Mouse (Mus musculus) left cerebral cortex, adult 18-20 months (tissue): ENCODE measurements at regions not wholly inside any gene's neighbourhood (a gene's known extent, or its start where the extent isn't known, plus 50 kb on each side); places are given as distances from the start of the nearest gene placed in this dataset.

Experiments used
- DNase-seq, 2 experiments: peaks; one replicate each; pipeline ENCODE4 v3.0.0; 2021 to 2022; ENCODE audit warnings: low spot score in 2 of 2, mixed read lengths in 1 of 2

- DNase-seq: no peak
These were observed 545.6 kb downstream of the Tfap2b start for GRCm38 (mm10) chr1:19754346-19754745.

DNA sequence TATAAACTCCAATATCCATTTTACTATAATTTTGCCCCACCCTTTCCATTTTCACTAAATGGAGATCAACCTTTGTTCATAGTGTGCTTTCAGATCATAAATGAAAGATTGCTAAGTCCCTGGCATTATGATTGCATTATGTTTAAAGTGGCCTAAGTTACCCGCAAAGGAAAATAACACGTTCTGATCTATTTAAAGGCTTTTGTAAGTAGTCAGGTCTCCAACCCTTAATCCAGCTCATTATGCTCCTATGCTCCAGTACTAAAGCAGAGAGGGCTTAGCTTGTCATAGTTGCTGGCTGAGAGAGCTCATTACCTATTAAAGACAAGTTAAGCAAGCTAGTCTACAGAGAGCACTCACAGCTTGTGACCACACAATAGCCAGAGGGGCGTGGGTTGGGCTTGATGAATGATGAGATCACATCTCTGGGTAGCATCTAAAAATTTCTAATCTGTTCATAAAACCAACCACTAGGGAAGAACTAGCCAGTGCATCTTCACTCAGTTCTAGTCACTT is 549.3 kb downstream of the Tfap2b start:
- no peak for DNase-seq

- no peak for DNase-seq
These were observed 558.2 kb downstream of the Tfap2b start for GRCm38 (mm10) chr1:19766879-19767278.

- no peak for DNase-seq
These were observed 563.6 kb downstream of the Tfap2b start for GRCm38 (mm10) chr1:19772266-19772665.

- no peak for DNase-seq
These were observed 565.8 kb downstream of the Tfap2b start for GRCm38 (mm10) chr1:19774502-19774901.

- DNase-seq: no peak
These were observed 568.8 kb downstream of the Tfap2b start for GRCm38 (mm10) chr1:19777542-19777941.

GRCm38 (mm10) chr1:19786971-19787370 is 578.3 kb downstream of the Tfap2b start:
- no peak for DNase-seq

- no peak for DNase-seq
These were observed 585.4 kb downstream of the Tfap2b start for GRCm38 (mm10) chr1:19794124-19794523.

- no peak for DNase-seq
These were observed 617.2 kb downstream of the Tfap2b start for GRCm38 (mm10) chr1:19825887-19826286.

DNA sequence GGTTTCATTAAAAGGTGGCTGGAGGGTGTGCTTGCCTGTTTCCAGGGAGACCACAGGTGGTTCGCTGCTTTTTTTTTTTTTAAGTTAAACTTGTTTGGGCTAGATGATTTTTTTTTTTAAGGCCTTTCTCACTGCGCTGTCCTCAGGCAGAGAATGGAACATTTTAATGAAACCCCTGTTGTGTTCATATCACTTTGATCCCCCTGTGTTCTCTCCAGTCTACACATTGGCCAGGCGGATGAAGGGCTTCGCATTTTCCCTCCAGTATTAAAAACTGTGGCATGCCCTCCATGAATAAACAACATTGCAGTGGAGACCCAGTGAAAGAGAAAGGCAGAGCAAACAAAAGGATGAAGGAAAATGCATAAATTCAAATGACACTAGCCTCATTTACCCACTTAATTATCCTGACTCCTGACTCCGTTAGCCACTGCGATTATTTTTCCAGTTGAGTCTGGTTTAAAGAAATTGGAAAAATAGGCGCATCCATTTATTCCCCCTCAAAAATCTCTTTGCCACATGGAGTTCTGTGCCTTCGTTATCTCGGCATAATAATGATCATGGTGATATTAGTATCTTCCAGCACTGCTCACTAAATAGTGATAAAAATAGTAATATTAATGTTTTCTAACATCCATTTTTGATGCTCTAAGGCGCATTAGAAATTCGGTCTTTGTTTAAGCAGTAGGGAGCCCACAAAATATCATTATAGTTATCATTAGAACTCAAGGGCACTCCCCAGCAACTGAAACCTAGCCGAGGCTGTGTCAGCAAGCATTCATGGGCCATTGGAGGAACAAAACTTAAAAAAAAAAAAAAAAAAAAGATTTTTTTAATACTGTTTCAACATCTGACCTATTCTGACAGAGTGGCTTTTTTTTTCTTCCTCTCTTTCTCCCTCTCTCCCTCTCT is 618.0 kb downstream of the Tfap2b start:
- DNase-seq: no peak

DNA sequence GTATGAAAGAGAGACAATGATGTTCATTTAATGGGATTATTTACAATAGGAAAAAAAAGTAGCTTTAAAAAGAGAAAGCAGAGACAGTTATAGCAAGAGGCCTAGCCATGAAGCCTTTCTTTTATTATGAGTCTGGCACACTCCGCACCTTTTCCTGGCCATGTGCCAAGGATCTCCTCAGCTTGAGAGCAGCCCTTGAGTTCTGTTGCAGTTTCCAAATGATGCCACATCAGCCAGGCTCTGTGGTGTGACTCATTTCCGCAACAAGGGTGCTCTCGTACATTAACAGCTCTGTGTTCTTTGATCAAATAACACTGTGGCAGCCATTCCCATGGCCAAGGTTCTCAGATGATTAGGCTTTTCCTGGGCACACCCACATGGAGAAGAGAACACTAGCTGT is 641.2 kb downstream of the Tfap2b start:
- peak; percentile 4 for DNase-seq

DNA sequence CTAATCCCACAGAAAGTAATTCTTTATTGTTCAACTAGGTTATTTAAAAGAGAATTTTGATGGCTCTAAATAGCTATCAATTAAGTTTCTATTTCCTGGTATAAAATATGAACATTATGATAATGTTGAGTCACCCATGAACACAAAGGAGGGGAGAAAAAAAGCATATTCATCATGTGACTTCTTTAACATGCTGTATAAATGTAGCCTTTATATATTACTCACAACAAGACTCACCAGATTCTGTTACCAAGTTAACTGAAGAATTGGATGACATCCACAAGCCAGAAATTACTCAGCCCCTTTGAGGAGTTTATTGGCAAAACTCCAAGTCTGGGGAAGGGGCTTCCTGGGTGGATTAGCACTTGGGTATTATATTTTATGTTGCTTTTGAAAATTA is 648.5 kb downstream of the Tfap2b start:
- DNase-seq: no peak

DNA sequence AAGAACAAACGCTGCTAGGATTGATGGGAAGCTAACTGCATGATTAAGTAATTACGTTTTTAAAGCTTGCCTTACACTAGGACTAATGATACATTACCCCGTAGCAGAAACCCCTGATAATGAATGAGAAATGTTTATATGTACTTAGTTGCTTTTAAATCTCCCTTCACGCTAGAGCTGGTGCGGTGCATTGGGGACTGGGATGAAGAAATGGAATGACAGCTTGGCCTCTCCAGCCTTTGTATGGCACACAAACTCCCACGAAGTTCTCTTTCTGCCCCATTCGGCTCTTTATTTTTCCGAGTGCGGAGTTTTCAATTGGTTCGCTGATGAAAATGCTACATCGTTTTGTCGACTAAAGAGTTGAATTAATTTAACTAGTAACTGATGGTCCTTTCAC is 659.8 kb downstream of the Tfap2b start:
- DNase-seq: no peak

GRCm38 (mm10) chr1:19881193-19881592 is 672.5 kb downstream of the Tfap2b start:
- DNase-seq: no peak

DNA sequence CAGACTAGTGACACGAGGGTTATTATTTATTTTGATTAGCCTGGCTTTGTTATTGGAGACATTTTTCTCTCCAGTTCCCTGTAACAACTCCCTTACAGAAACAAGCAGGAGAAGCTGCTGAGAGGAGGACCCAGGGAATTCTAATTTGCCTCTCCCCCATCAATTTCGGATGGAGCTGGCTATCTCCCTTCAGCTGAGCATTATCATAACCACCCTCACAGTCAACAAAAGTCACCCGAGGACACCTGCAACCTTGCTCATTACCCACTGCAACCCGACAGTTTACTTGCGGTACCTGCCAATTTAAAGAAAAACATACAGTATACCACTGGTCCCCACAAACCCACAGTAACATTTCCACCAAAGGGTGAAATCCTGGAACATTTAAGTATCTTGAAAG is 690.7 kb downstream of the Tfap2b start:
- no peak for DNase-seq

GRCm38 (mm10) chr1:19899889-19900310 is 691.2 kb downstream of the Tfap2b start:
- DNase-seq: no peak

GRCm38 (mm10) chr1:19900983-19901531 is 692.3 kb downstream of the Tfap2b start:
- DNase-seq: no peak

- no peak for DNase-seq
These were observed 703.6 kb downstream of the Tfap2b start for GRCm38 (mm10) chr1:19912194-19912846.

GRCm38 (mm10) chr1:19918762-19919161 is 699.1 kb downstream of the Pkhd1 start:
- no peak for DNase-seq

DNA sequence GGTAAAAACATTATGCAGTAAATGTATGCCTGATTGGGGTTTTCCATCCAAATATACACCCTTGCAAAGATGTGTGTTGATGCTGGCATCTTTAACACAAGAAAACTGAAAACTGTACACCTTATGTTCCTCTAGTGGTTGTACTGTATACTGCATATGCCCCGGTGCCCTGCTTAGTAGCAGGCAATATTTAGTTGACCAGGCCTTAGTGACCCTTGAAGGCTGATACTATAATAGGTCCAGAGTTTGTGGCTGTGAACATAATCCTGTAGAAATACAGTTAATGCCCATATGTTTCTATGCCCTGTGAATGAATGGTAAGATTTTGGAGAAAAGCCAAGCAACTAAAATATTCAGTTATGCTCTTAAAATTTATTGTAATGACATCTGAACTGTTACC is 690.7 kb downstream of the Pkhd1 start:
- no peak for DNase-seq

DNA sequence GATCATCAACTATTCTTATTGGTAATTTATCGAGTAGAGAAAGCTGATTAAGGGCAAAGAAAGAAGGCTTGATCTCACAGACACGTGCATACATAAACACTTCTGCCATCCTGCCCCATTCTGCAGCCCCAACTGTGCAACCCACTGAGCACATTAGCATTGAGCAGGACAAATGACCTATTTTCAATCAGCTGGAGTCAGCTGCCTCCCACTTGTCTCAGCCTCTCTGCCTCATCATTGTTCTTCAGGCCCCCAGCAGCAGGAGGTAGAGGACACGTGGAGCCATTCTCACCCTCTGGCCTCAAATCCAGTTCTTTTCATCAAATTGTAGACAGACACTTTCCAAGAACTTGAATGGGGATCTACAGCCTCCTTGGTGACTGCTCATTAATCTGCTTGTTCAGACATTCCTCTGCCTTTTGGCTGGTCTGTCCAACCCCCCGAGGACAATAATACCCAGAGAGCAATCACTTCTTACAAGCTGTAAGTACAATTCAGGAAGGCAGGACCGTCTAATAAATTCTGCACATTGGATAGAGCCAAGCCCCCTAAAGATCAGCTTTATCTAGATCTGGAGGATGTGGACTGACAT is 690.0 kb downstream of the Pkhd1 start:
- no peak for DNase-seq
